Mouse (Mus musculus) testis, adult 2 months (tissue): ENCODE data around the gene Slc25a27.

Experiments used
- CTCF ChIP-seq: fragments of 200-500 bp; IDR thresholded peaks from 2 replicates; pipeline ENCODE4 v1.5.1; 2012; ENCODE audit warnings: low read depth, mild to moderate bottlenecking, inconsistent platforms, low read length, moderate library complexity; ENCODE audit not compliant: control insufficient read depth, insufficient read depth, insufficient replicate concordance
- POLR2A ChIP-seq: fragments of 200-500 bp; IDR thresholded peaks from 2 replicates; pipeline ENCODE4 v1.6.1; 2012; ENCODE audit warnings: low read depth, mild to moderate bottlenecking, inconsistent platforms, low read length, moderate library complexity; ENCODE audit not compliant: control insufficient read depth

- no peak for TF ChIP-seq CTCF
- no peak for TF ChIP-seq POLR2A
These were observed 22.6 kb downstream of the Slc25a27 start for GRCm38 (mm10) chr17:43644375-43644774.
